Mouse (Mus musculus) testis, adult 2 months (tissue): Measurements from ENCODE around the gene Gm2174. TPM values are rescaled to one million over a fixed set of nuclear protein-coding genes. Genes with fewer than 3 reads are reported as not detected.

ENCODE experiments used
- H3K27ac ChIP-seq: fragments of 200-500 bp; 2 replicates; pipeline ENCODE4 v1.5.1; 2012; ENCODE audit warnings: low read depth, low read length; ENCODE audit not compliant: control insufficient read depth, insufficient read depth
- H3K27me3 ChIP-seq: fragments of 200-500 bp; 2 replicates; pipeline ENCODE4 v1.6.1; 2012; ENCODE audit warnings: mild to moderate bottlenecking, low read length, moderate library complexity; ENCODE audit not compliant: control insufficient read depth, insufficient read depth
- H3K36me3 ChIP-seq: fragments of 200-500 bp; 2 replicates; pipeline ENCODE4 v1.6.1; 2012; ENCODE audit warnings: mild to moderate bottlenecking, low read length; ENCODE audit not compliant: control insufficient read depth, insufficient read depth
- H3K4me1 ChIP-seq: fragments of 200-500 bp; 2 replicates; pipeline ENCODE4 v1.6.1; 2012; ENCODE audit warnings: low read length; ENCODE audit not compliant: control insufficient read depth, insufficient read depth
- H3K4me3 ChIP-seq: fragments of 200-500 bp; 2 replicates; pipeline ENCODE4 v1.5.1; 2012; ENCODE audit warnings: low read depth, mild to moderate bottlenecking, low read length, moderate library complexity, mixed read lengths; ENCODE audit not compliant: control insufficient read depth
- CTCF ChIP-seq: fragments of 200-500 bp; IDR thresholded peaks from 2 replicates; pipeline ENCODE4 v1.5.1; 2012; ENCODE audit warnings: low read depth, mild to moderate bottlenecking, inconsistent platforms, low read length, moderate library complexity; ENCODE audit not compliant: control insufficient read depth, insufficient read depth, insufficient replicate concordance
- POLR2A ChIP-seq: fragments of 200-500 bp; IDR thresholded peaks from 2 replicates; pipeline ENCODE4 v1.6.1; 2012; ENCODE audit warnings: low read depth, mild to moderate bottlenecking, inconsistent platforms, low read length, moderate library complexity; ENCODE audit not compliant: control insufficient read depth
- polyA plus RNA-seq: library from polyadenylated mRNA; depleted of rRNA; stranded (reverse); fragments of >200 nt; gene quantifications from 2 replicates; pipeline ENCODE4 v1.2.3, GENCODE M21; 2012; rRNA removed

Gm2174 gene
- polyA plus RNA-seq, result not detected in 2 replicates

GRCm38 (mm10) chrX:56447524-56448015 is at the start of gene Gm2174:
Gm2174 (plus strand) TSS chrX:56447965.
- Histone ChIP-seq H3K27ac (no peak within 1 kb of the TSS), H3K4me1 (no peaks in the 10 kb centered on the region), H3K4me3 (no peak within 1 kb of the TSS), H3K27me3 (no peaks in the 10 kb centered on the region), H3K36me3 (no peaks in the 10 kb centered on the region)
- no peak for TF ChIP-seq CTCF
- TF ChIP-seq POLR2A, result no peak

- H3K27ac ChIP-seq, result no peak overlapping the region
- H3K36me3 ChIP-seq, result no peaks in the 10 kb centered on the region
- no peak for TF ChIP-seq POLR2A
- no peak for TF ChIP-seq CTCF
- H3K4me3 ChIP-seq, result no peak overlapping the region
- H3K4me1 ChIP-seq, result no peaks in the 10 kb centered on the region
- no peaks in the 10 kb centered on the region for H3K27me3 ChIP-seq
Observed at GRCm38 (mm10) chrX:56404646-56405045, 43.1 kb upstream of the Gm2174 start.

- no peak for TF ChIP-seq POLR2A
- no peak for TF ChIP-seq CTCF
- H3K27me3 ChIP-seq, result no peaks in the 10 kb centered on the region
- H3K27ac ChIP-seq, result no peak overlapping the region
- H3K4me1 ChIP-seq, result no peaks in the 10 kb centered on the region
- no peaks in the 10 kb centered on the region for H3K36me3 ChIP-seq
- no peak overlapping the region for H3K4me3 ChIP-seq
Observed at GRCm38 (mm10) chrX:56405482-56405881, 42.3 kb upstream of the Gm2174 start.

- no peak overlapping the region for H3K27ac ChIP-seq
- TF ChIP-seq CTCF, result no peak
- no peak for TF ChIP-seq POLR2A
- H3K4me1 ChIP-seq, result no peaks in the 10 kb centered on the region
- no peaks in the 10 kb centered on the region for H3K27me3 ChIP-seq
- H3K4me3 ChIP-seq, result no peak overlapping the region
- H3K36me3 ChIP-seq, result no peaks in the 10 kb centered on the region
Observed at GRCm38 (mm10) chrX:56406128-56406527, 41.6 kb upstream of the Gm2174 start.

DNA sequence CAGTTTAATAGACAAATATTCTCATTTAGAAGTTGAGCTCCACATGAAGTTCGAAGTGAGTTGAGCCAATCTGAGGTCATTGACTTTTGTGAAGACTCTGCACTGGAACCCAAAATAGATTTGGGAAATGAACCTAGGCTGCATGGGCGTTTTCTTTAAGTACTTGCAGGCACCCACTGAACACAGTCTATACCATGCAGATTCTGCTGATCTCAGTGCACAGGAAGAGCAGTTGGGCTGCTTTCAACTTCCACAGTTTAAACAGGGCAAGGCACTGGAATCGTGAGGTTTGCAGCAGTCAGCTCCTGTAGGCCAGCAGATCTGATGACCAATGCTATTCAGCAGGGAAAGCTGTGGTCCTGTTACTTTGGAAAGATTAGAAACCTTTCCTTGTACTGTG is 31.5 kb upstream of the Gm2174 start:
- no peak overlapping the region for H3K4me3 ChIP-seq
- no peaks in the 10 kb centered on the region for H3K36me3 ChIP-seq
- H3K4me1 ChIP-seq, result no peaks in the 10 kb centered on the region
- H3K27ac ChIP-seq, result no peak overlapping the region
- TF ChIP-seq CTCF (no peak), POLR2A (no peak)
- no peaks in the 10 kb centered on the region for H3K27me3 ChIP-seq

DNA sequence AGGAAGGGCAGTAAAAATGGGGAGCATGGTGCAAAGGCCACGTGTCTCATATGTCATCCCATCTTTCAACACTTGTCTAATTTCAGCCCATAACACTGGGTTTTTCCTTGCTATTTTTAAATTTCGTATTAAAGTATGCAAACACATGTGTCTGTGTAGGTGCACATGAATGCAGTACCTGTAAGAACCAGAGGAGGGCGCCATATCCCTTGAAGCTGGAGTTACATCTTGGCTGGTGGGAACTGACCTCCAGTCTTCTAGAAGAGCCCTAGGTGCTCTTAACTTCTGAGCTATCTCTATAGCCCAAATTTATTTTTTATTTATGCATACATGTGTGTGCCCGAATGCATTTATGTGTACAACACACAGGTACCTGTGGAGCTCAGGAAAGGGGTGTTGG is 30.2 kb upstream of the Gm2174 start:
- TF ChIP-seq CTCF (no peak), POLR2A (no peak)
- Histone ChIP-seq H3K4me3 (no peak overlapping the region), H3K27me3 (no peaks in the 10 kb centered on the region), H3K27ac (no peak overlapping the region), H3K4me1 (no peaks in the 10 kb centered on the region), H3K36me3 (no peaks in the 10 kb centered on the region)

- Histone ChIP-seq H3K27me3 (no peaks in the 10 kb centered on the region), H3K36me3 (no peaks in the 10 kb centered on the region), H3K4me3 (no peak overlapping the region), H3K4me1 (no peaks in the 10 kb centered on the region), H3K27ac (no peak overlapping the region)
- TF ChIP-seq CTCF, result no peak
- no peak for TF ChIP-seq POLR2A
Observed at GRCm38 (mm10) chrX:56430601-56431000, 17.2 kb upstream of the Gm2174 start.
